Mouse (Mus musculus) ovary, adult 18-20 months (tissue): ENCODE measurements around the gene Uchl5.
A peak's percentile ranks its signal among the peaks of the same experiment; 100 is the strongest.

Source experiments
- DNase-seq: peaks from one replicate; pipeline ENCODE4 v3.0.0; 2022; ENCODE audit warnings: low spot score, mixed read lengths

The Uchl5 gene

DNA sequence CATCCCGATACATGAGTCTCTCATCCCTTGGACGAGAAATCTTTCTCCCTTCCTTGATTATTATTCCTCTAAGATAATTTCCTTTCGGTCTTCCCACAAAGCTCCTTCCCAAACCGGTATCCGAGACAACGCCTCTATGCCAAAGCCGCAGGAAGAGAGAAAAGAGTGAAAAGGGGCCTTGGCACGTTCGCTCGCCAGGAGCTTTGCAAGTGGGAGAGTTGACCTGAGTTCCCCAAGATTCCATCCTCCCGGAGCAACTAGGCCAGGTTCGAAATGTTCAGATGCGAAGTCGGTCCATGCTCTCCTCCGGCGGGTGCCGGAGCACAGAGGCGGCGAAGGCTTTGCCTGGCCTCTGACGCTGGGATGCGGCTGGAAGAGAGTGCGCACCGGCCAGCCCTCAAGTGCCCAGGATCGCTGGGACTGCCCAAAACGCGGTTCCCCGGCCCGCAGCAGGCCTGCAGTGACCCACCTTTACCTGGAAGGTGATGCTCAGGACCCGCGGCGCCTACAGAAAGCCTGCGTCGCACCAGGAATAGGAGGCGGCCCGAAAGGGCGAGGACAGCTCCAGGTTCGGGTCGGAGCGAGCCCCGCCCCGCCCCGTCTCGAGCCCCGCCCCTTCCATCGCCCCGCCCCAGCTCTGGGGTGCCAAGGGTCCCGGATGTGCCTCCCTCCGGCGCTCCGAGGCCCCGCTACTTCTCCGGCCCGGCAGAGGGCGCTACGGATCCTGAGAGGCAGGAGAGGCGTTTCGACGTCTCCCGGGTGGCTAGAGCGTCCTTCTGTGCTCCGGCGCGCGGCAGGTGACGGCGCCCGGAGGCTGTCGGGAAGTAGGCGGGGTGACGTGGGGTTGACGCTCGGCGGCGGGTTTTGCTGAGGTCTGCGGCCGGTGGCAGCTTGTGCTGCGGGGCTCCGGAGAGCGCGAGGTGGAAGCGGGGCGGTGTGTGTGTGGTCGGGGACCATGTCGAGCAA is at the start of gene Uchl5, which contains the start of gene Trove2:
TSS of gene Uchl5 (plus strand) at position 827 of the 966 bp plus-strand sequence.
TSS of gene Trove2 (minus strand) at position 623 of the 966 bp plus-strand sequence.
- peak; percentile 95 for DNase-seq

GRCm38 (mm10) chr1:143727701-143728445 is 49.2 kb upstream of the Uchl5 start:
- peak; percentile 43 for DNase-seq

DNA sequence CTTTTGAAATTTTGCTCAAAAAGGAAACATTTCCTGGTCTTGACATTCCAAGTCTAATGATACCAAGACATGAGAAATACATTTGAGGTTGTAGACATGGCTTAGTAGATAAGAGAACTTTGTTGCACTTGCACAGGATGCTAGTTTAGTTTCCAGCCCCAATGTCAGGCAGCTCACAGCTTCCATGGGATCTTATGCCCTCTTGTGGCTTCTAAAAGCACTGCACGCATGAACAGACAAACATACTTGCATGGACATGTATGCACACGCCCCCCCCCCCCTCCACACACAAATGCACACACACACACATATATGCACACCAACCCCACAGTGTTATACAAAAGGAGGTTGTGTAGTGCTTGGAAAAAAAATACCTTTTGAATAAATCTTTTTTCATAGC is 46.2 kb upstream of the Uchl5 start:
- no peak for DNase-seq

- DNase-seq, result no peak
Measured at GRCm38 (mm10) chr1:143731691-143732090, 45.4 kb upstream of the Uchl5 start.

DNA sequence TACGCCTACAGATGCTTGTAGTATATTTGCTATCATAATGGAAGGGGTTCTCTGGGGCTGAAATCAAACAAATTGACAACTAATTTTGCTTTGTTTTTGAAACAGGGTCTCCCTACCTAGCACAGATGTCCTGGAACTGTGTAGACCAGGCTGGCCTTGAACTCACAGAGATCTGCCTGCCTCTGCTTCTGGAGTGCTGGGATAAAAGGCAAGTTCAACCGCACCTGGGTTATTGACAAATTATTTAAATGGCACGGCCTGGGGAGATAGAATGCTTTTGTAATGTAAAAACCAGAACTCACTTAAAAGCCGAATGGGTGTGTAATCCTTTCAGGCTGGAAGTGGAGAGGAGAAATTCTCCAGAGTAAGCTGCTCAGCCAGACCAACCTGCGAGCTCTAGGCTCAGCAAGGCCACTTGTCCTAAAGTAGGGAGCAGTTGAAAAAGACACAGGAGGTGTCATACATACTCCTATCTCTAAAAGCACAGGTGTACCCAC is 43.1 kb upstream of the Uchl5 start:
- DNase-seq, result no peak

DNA sequence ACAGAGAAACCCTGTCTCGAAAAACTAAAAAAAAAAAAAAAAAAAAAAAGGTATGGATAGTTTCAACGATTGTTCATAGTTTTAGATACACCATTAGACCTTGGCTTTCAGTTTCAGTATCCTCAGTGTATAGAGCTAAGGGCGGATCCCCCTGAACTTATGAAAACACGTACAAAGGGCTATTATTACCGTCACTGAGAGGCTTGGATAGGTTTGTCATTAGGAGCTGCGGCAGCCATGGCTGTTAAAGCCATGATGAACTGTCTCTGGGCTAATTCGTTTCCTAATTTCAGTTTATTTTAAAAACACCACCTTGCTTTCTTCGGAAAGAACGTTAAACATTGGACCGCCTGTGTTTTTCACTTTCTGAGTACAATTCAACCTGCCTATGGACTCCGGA is 38.3 kb upstream of the Uchl5 start:
- no peak for DNase-seq

DNA sequence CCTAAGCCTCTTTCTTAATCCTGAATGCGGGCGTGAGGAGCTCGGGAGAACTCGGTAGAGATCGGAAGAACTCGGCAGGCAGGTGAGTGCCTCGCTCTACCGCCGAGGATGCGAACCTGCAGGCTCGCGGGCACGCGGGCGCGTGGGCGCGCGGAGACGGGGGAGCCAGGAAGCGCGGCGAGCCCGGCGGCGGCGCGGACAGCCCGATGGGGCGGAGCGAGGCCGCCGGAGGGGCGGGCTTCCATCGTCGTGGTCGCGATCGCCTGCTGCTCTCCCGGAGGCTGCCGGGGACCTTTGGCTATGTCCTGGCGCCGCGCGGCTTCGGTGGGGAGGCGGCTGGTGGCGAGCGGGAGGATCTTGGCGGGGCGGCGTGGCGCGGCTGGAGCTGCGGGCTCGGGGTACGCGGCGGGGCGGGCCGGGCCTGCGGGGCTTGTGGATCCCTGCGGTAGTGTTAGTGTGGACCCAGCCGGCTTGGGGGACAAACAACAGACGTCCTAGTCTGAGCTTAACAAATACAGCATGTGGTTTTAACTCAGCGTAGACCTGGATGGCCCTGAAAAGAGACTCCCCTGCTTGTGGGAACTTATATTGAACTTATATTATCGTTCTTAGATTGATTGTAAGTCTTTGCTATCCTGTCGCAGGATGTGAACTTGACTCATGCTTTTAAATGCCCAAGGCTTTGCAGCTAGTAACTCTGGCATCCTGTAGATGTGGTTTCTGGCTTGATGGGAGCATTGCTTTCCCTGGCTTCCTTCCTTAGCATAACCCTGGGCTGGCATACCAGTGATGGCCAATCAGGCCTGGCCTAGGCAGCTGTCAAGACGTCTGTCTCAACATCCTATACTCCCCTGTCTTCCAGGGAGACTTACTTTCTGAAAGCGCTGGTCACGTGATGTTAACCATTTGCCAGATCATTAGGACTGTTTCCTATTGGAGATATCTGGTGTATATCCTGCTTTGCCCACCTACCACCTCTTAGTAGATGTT is 37.4 kb upstream of the Uchl5 start:
- DNase-seq, result peak; percentile 78

DNA sequence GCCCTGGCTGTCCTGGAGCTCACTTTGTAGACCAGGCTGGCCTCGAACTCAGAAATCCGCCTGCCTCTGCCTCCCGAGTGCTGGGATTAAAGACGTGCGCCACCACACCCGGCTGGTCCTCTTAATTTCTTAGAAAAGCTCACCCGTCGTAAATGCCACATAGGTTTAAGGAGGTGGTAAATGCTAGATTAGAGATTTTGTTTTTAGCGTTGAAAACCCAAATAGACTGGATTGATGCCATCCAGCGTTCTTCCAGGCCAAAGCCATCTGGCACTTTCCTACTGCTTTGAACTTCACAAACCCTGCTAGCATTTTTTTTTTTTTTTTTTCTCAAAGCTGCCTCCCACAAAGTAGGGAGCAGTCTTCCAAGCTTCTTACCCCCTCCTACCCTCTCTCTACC is 36.5 kb upstream of the Uchl5 start:
- no peak for DNase-seq

DNA sequence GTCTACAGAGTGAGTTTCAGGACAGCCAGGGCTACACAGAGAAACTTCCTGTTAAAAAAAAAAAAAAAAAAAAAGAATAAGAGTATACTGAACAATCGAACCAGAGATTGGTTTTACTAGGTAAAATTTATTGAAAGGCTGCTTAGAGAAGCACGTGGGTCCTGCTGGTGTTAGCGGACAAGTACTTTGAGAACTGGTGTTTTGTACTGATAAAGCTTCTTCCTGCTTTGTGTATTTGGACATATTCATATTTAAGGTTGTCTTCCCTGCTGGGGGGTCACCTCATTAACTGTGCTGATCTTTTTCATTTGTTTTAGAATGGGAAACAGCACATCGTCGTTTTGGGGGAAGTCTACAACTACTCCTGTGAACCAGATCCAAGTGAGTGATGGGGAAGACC is 35.7 kb upstream of the Uchl5 start:
- DNase-seq, result no peak

- DNase-seq, result no peak
Measured at GRCm38 (mm10) chr1:143742186-143742585, 34.9 kb upstream of the Uchl5 start.

DNA sequence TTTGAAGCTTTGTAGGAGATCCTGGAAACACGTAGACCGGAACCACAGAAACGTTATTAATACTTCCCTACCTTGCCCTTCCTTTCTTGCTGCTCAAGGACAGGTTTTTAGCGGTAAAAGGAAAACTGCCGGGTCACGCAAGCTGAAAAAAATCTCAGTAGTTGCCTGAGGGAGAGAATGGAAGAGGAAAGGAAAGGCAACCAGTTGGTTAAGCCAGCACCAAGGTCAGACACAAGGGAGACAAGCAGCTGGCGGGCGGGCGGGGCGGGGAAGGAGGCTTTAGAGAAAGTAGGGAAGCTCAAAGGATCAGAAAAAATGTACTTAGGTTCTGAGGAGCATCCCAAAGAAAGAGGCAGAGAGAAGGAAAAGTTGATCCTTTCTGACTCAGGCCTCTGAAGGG is 31.2 kb upstream of the Uchl5 start:
- DNase-seq, result no peak

- DNase-seq, result no peak
Measured at GRCm38 (mm10) chr1:143762159-143762558, 14.9 kb upstream of the Uchl5 start.

GRCm38 (mm10) chr1:143764443-143764842 is 12.6 kb upstream of the Uchl5 start:
- DNase-seq, result no peak

GRCm38 (mm10) chr1:143765801-143766200 is 11.3 kb upstream of the Uchl5 start:
- DNase-seq, result no peak

- DNase-seq, result no peak
Measured at GRCm38 (mm10) chr1:143766238-143766637, 10.8 kb upstream of the Uchl5 start.

DNA sequence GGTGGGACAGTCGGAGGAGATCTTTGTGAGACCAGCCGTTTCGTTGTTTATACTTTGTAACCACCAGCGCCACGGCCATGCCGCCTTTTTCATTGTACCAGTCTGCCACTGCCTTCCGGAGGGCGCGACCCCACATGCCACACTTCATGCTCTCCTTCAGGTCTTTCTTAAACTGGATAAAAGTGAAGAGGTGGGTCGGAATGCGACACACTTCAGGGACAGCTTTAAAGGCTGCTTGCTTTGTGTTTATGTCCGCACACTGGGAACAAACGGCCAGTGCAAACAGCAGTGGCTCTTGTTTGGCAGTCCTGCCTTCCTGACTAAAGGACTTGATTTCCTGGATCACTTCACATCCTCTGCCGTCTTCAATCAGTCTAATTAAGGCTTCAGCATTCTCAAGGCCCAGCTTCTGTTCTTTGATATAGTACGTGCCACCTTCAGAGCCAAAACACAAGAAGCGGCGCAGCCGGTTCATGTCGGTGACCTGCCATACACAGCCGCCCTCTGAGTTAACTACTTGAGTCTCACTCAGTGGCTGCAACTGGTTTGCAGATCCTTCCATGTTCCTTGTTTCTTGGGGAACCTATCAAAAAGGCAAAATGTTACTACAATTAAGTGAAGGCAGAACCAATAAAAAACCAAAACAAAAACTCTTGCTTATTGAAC is 6.5 kb upstream of the Uchl5 start:
- no peak for DNase-seq

- no peak for DNase-seq
Measured at GRCm38 (mm10) chr1:143773082-143773481, 4.0 kb upstream of the Uchl5 start.

GRCm38 (mm10) chr1:143773909-143774308 is 3.2 kb upstream of the Uchl5 start:
- no peak for DNase-seq

- DNase-seq, result peak; percentile 4
Measured at GRCm38 (mm10) chr1:143777558-143778218, 616 bp downstream of the Uchl5 start.

DNA sequence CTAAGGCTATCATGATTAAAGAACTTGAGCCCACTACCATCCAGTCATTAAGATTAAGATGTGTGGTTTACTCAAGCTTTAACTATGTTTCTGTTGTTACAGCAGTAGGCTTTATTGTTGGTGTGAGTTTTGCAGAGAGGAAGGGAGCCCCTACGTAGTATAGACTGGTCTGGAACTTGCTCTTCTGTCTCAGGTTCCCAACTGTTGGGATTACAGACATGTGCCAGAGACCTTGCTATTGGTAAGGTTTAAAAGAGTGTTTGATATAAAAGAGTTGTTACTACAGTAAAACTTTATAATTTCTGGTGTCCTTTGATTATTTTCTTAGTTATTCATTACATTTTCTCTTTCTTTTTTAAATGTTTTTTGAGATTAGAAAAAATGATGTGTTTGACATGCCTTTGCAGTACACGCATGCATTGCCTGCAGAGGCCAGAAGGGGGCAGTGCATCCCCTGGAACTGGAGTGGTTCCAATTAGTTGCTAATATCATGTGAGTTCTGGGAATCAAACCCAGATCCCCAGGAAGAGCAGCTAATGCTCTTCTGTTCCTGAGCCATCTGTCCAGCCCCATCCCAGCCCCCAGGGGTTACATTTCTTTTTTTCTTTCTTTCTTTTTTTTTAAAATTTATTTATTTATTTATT is 11.6 kb downstream of the Uchl5 start:
- DNase-seq, result no peak
